In genomic region chr6:53821041-53821501, GRCm38 (mm10) we compare ENCODE assay signal across 8 mouse cellular contexts. TPM values are rescaled to one million over a fixed set of nuclear protein-coding genes. Genes with fewer than 3 reads are reported as not detected.
DNase-seq lines count a peak whose midpoint lies in the region; ATAC-seq lines count a peak whose summit lies in the region.

No protein-coding gene starts in this region.

- H3K9me3 ChIP-seq in forebrain, embryonic 14.5 days (replicated peaks; ENCODE audit: control insufficient read depth, low read length): no peaks in the 10 kb centered on the region
- H3K9me3 ChIP-seq in hindbrain, embryonic 15.5 days: no peaks in the 10 kb centered on the region

- peak overlapping the region; percentile 93 for H3K4me2 ChIP-seq in forebrain, embryonic 14.5 days (ENCODE audit: low read length)
- peak overlapping the region; percentile 92 for H3K4me2 ChIP-seq in hindbrain, embryonic 15.5 days

- DNase-seq in right cerebral cortex, adult 2 months (ENCODE audit: low spot score in 2 of 2): peak; percentile 5 to 21
- DNase-seq in right cerebral cortex, adult 18-20 months: no peak
- DNase-seq in forebrain, embryonic 14.5 days (ENCODE audit: low spot score): peak; percentile 43
- DNase-seq in lung, postnatal 25 days (ENCODE audit: low spot score): peak; percentile 38
- DNase-seq in yolk sac, embryonic 10.5 days (ENCODE audit: low spot score): no peak
- no peak for DNase-seq in adrenal gland, postnatal 36 days

- ATAC-seq in forebrain, embryonic 14.5 days: no peak
- no peak for ATAC-seq in hindbrain, embryonic 15.5 days (ENCODE audit: low FRiP score, low read depth)
- no peak for ATAC-seq in erythroid progenitor cell, adult 5-6 weeks (replicated peaks; ENCODE audit: low FRiP score, poor library complexity, severe bottlenecking)

- H3K36me3 ChIP-seq in forebrain, embryonic 14.5 days (ENCODE audit: control insufficient read depth, insufficient read depth, low read length): no peaks in the 10 kb centered on the region
- H3K36me3 ChIP-seq in hindbrain, embryonic 15.5 days: no peaks in the 10 kb centered on the region

- WGBS in forebrain, embryonic 14.5 days: under 1% methylated on average over 18 of the region's 18 CpGs
- 3% methylated on average over 18 of the region's 18 CpGs for WGBS in hindbrain, embryonic 15.5 days

- H3K9ac ChIP-seq in forebrain, embryonic 14.5 days (ENCODE audit: low read length): peak overlapping the region; percentile 65
- H3K9ac ChIP-seq in hindbrain, embryonic 15.5 days: peak overlapping the region; percentile 60

- H3K27ac ChIP-seq in forebrain, embryonic 14.5 days (ENCODE audit: low read depth, low read length): peak overlapping the region; percentile 55; the same call in 1 of the 2 replicates
- H3K27ac ChIP-seq in hindbrain, embryonic 15.5 days (replicated peaks): peak overlapping the region; percentile 84

- peak overlapping the region; percentile 51 for H3K4me3 ChIP-seq in forebrain, embryonic 14.5 days (ENCODE audit: low read depth, low read length)
- H3K4me3 ChIP-seq in hindbrain, embryonic 15.5 days: peak overlapping the region; percentile 53

- peaks cover 47% of the 10 kb centered on the region for H3K27me3 ChIP-seq in forebrain, embryonic 14.5 days (replicated peaks; ENCODE audit: control insufficient read depth, insufficient read depth, low read length)
- peaks cover 34% of the 10 kb centered on the region for H3K27me3 ChIP-seq in hindbrain, embryonic 15.5 days

- peaks cover 19% of the 10 kb centered on the region for H3K4me1 ChIP-seq in forebrain, embryonic 14.5 days (ENCODE audit: control insufficient read depth, insufficient read depth, low read length)
- peaks cover 45% of the 10 kb centered on the region for H3K4me1 ChIP-seq in hindbrain, embryonic 15.5 days (replicated peaks)

RNA-seq across cellular contexts. Expression of gene Tril, which starts 0.4 kb away (rescaled TPM):
- polyA plus RNA-seq in forebrain, embryonic 14.5 days (2014; fragmentation: Nextera tagmentation; extraction: Ambion mirVana): 3.9 and 5.1 TPM in 2 replicates
- polyA plus RNA-seq in hindbrain, embryonic 15.5 days (2015; fragmentation: Nextera tagmentation; extraction: Ambion mirVana): 17.8 and 18.8 TPM in 2 replicates
- total RNA-seq in erythroid progenitor cell, adult 5-6 weeks (2015; ENCODE audit: low replicate concordance): not detected in 2 replicates
- not detected in 2 replicates for total RNA-seq in erythroid progenitor cell, adult 5-6 weeks (2017; ENCODE audit: low replicate concordance)
- total RNA-seq in adrenal gland, postnatal 36 days (2021): 1 to 10 TPM; 6.8 to 7.9 TPM

Comparison
In these comparisons a context has a peak if more than half of its experiments do, and no peak if none do; other contexts are left out.
1. DNase-seq: peak in right cerebral cortex, adult 2 months (2 of 2), forebrain, embryonic 14.5 days (single experiment) and lung, postnatal 25 days (single experiment); none in right cerebral cortex, adult 18-20 months (single experiment), yolk sac, embryonic 10.5 days (single experiment) and adrenal gland, postnatal 36 days (0 of 2).
2. RNA of gene Tril, which starts 0.4 kb away (total RNA-seq): 6.8 to 7.9 TPM in adrenal gland, postnatal 36 days; not detected in erythroid progenitor cell, adult 5-6 weeks; every median in the first group is over 4 times any median in the second.